ENCODE assay signal across 8 mouse cellular contexts in genomic region chr10:128888941-128889827, GRCm38 (mm10). TPM values are rescaled to one million over a fixed set of nuclear protein-coding genes. Genes with fewer than 3 reads are reported as not detected.
DNase-seq lines count a peak whose midpoint lies in the region; ATAC-seq and TF ChIP-seq lines count a peak whose summit lies in the region.

No protein-coding gene starts in this region.

- peak; percentile 56 for ATAC-seq in liver, embryonic 14.5 days (ENCODE audit: insufficient read depth)
- no peak for ATAC-seq in stomach, postnatal 0 days (ENCODE audit: low FRiP score, low TSS enrichment)
- no peak for ATAC-seq in activated CD4-positive, CD25-positive, alpha-beta regulatory T cell, adult 4 months

- peak overlapping the region; percentile 24 for H3K4me2 ChIP-seq in liver, embryonic 14.5 days (ENCODE audit: low read depth)
- H3K4me2 ChIP-seq in stomach, postnatal 0 days (replicated peaks; ENCODE audit: low read depth): peak overlapping the region; percentile 42

- no peak overlapping the region for H3K4me3 ChIP-seq in liver, embryonic 14.5 days (ENCODE audit: insufficient read depth in 1 of 2, low read depth in 2 of 2, low read length in 2 of 2)
- H3K4me3 ChIP-seq in stomach, postnatal 0 days (ENCODE audit: low read depth, low read length): peak overlapping the region; percentile 13; the same call in 1 of the 2 replicates

- 10% methylated on average over 7 of the region's 7 CpGs for WGBS in liver, embryonic 14.5 days (ENCODE audit: insufficient replicate concordance)
- WGBS in stomach, postnatal 0 days: 5% methylated on average over 5 of the region's 7 CpGs

- no peak for TF ChIP-seq CTCF in liver, embryonic 14.5 days (IDR thresholded peaks at IDR 0.05; ENCODE audit: low read depth)
- no peak for TF ChIP-seq CTCF in stomach, postnatal 0 days (IDR thresholded peaks at IDR 0.05; ENCODE audit: low read depth)

- H3K36me3 ChIP-seq in liver, embryonic 14.5 days (replicated peaks; ENCODE audit: control insufficient read depth, insufficient read depth, low read depth): no peaks in the 10 kb centered on the region
- H3K36me3 ChIP-seq in stomach, postnatal 0 days (ENCODE audit: control insufficient read depth, insufficient read depth, low read length): no peaks in the 10 kb centered on the region; the same call in 1 of the 2 replicates

- no peaks in the 10 kb centered on the region for H3K9me3 ChIP-seq in liver, embryonic 14.5 days (ENCODE audit: control insufficient read depth, low read length)
- H3K9me3 ChIP-seq in stomach, postnatal 0 days (ENCODE audit: control insufficient read depth, low read length): no peaks in the 10 kb centered on the region

- peaks cover 0 to 8% of the 10 kb centered on the region in 2 experiments; a peak in 3 of 4 replicates for H3K4me1 ChIP-seq in liver, embryonic 14.5 days (replicated peaks; ENCODE audit: control insufficient read depth in 2 of 2, insufficient read depth in 2 of 2, low read length in 1 of 2)
- H3K4me1 ChIP-seq in stomach, postnatal 0 days (replicated peaks; ENCODE audit: control insufficient read depth, insufficient read depth): 0 out of 2 replicates have a peak, but pooled peaks cover 3% of the 10 kb centered on the region

- peak; percentile 20 for DNase-seq in thymus, postnatal 4 days
- no peak for DNase-seq in thymus, postnatal 36 days
- DNase-seq in forelimb bud, embryonic 11.5 days (ENCODE audit: low read depth, low spot score): peak; percentile 92
- no peak for DNase-seq in liver, embryonic 14.5 days (ENCODE audit: low read depth in 3 of 3, low spot score in 3 of 3)
- DNase-seq in stomach, postnatal 0 days (ENCODE audit: low spot score): no peak
- no peak for DNase-seq in frontal cortex, postnatal 36 days (ENCODE audit: low spot score in 2 of 2)
- DNase-seq in gastrocnemius, postnatal 4 days (ENCODE audit: low spot score in 2 of 2): no peak

- no peak for TF ChIP-seq EP300 in liver, embryonic 14.5 days (IDR thresholded peaks at IDR 0.05; ENCODE audit: low read depth)
- TF ChIP-seq EP300 in stomach, postnatal 0 days (optimal IDR thresholded peaks at IDR 0.05): no peak

- no peak overlapping the region for H3K27ac ChIP-seq in liver, embryonic 14.5 days
- H3K27ac ChIP-seq in stomach, postnatal 0 days (replicated peaks): no peak overlapping the region

- no peak overlapping the region for H3K9ac ChIP-seq in liver, embryonic 14.5 days (replicated peaks)
- peak overlapping the region; percentile 35; the same call in 1 of the 2 replicates for H3K9ac ChIP-seq in stomach, postnatal 0 days (ENCODE audit: low read length)

- peaks cover 50% of the 10 kb centered on the region for H3K27me3 ChIP-seq in liver, embryonic 14.5 days (ENCODE audit: control insufficient read depth, insufficient read depth, low read length)
- H3K27me3 ChIP-seq in stomach, postnatal 0 days (ENCODE audit: control insufficient read depth, insufficient read depth, low read length): no peaks in the 10 kb centered on the region

RNA-seq across cellular contexts. Expression of gene Gdf11, which starts 2.3 kb away (rescaled TPM):
- polyA plus RNA-seq in liver, embryonic 14.5 days (2012; rRNA removed): 0.32 and 0.36 TPM in 2 replicates
- 0.16 and 0.23 TPM in 2 replicates for polyA plus RNA-seq in liver, embryonic 14.5 days (2014; fragmentation: Nextera tagmentation; extraction: Ambion mirVana)
- polyA plus RNA-seq in stomach, postnatal 0 days (2015; fragmentation: Nextera tagmentation; extraction: Ambion mirVana): 1.5 and 1.6 TPM in 2 replicates
- polyA plus RNA-seq in activated CD4-positive, CD25-positive, alpha-beta regulatory T cell, adult 4 months (2017; shearing (Covaris generic)): 1 to 10 TPM; 5.0 to 5.6 TPM
- total RNA-seq in gastrocnemius, postnatal 4 days (2021): 1 to 10 TPM; 7.5 to 8.3 TPM

RNA-seq across cellular contexts. Expression of gene Cd63, which starts 11.6 kb away (rescaled TPM):
- polyA plus RNA-seq in liver, embryonic 14.5 days (2012; rRNA removed): 22.5 and 29.6 TPM in 2 replicates
- polyA plus RNA-seq in liver, embryonic 14.5 days (2014; fragmentation: Nextera tagmentation; extraction: Ambion mirVana): 73.0 and 85.0 TPM in 2 replicates
- 760 and 773 TPM in 2 replicates for polyA plus RNA-seq in stomach, postnatal 0 days (2015; fragmentation: Nextera tagmentation; extraction: Ambion mirVana)
- polyA plus RNA-seq in activated CD4-positive, CD25-positive, alpha-beta regulatory T cell, adult 4 months (2017; shearing (Covaris generic)): under 1 TPM; 0.69 to 0.92 TPM
- total RNA-seq in gastrocnemius, postnatal 4 days (2021): 100 to 1,000 TPM; 311 to 352 TPM

RNA-seq across cellular contexts. Expression of gene Rdh5, which starts 33.5 kb away (rescaled TPM):
- polyA plus RNA-seq in liver, embryonic 14.5 days (2012; rRNA removed): 12.1 and 12.3 TPM in 2 replicates
- 13.6 and 15.8 TPM in 2 replicates for polyA plus RNA-seq in liver, embryonic 14.5 days (2014; fragmentation: Nextera tagmentation; extraction: Ambion mirVana)
- 8.1 and 9.5 TPM in 2 replicates for polyA plus RNA-seq in stomach, postnatal 0 days (2015; fragmentation: Nextera tagmentation; extraction: Ambion mirVana)
- 1 to 10 TPM; 5.7 to 8.9 TPM for polyA plus RNA-seq in activated CD4-positive, CD25-positive, alpha-beta regulatory T cell, adult 4 months (2017; shearing (Covaris generic))
- total RNA-seq in gastrocnemius, postnatal 4 days (2021): 10 to 100 TPM; 11.7 to 12.1 TPM

RNA-seq across cellular contexts. Expression of gene Bloc1s1, which starts 34.7 kb away (rescaled TPM):
- 67.2 and 95.9 TPM in 2 replicates for polyA plus RNA-seq in liver, embryonic 14.5 days (2012; rRNA removed)
- 99.2 and 99.8 TPM in 2 replicates for polyA plus RNA-seq in liver, embryonic 14.5 days (2014; fragmentation: Nextera tagmentation; extraction: Ambion mirVana)
- polyA plus RNA-seq in stomach, postnatal 0 days (2015; fragmentation: Nextera tagmentation; extraction: Ambion mirVana): 194 and 198 TPM in 2 replicates
- polyA plus RNA-seq in activated CD4-positive, CD25-positive, alpha-beta regulatory T cell, adult 4 months (2017; shearing (Covaris generic)): 100 to 1,000 TPM; 218 to 252 TPM
- 100 to 1,000 TPM; 218 to 231 TPM for total RNA-seq in gastrocnemius, postnatal 4 days (2021)

RNA-seq across cellular contexts. Expression of gene Itga7, which starts 44.4 kb away (rescaled TPM):
- polyA plus RNA-seq in liver, embryonic 14.5 days (2012; rRNA removed): 0.09 and 0.19 TPM in 2 replicates
- polyA plus RNA-seq in liver, embryonic 14.5 days (2014; fragmentation: Nextera tagmentation; extraction: Ambion mirVana): 0.04 and 0.15 TPM in 2 replicates
- polyA plus RNA-seq in stomach, postnatal 0 days (2015; fragmentation: Nextera tagmentation; extraction: Ambion mirVana): 8.5 and 8.7 TPM in 2 replicates
- polyA plus RNA-seq in activated CD4-positive, CD25-positive, alpha-beta regulatory T cell, adult 4 months (2017; shearing (Covaris generic)): 1 to 10 TPM; 2.9 to 6.1 TPM
- total RNA-seq in gastrocnemius, postnatal 4 days (2021): 100 to 1,000 TPM; 148 to 157 TPM

Comparison
In these comparisons a context has a peak if more than half of its experiments do, and no peak if none do; other contexts are left out.
1. DNase-seq: peak in thymus, postnatal 4 days (single experiment) and forelimb bud, embryonic 11.5 days (single experiment); none in thymus, postnatal 36 days (0 of 2), liver, embryonic 14.5 days (0 of 3), stomach, postnatal 0 days (single experiment), frontal cortex, postnatal 36 days (0 of 2) and gastrocnemius, postnatal 4 days (0 of 2).
2. RNA of gene Cd63, which starts 11.6 kb away (polyA plus RNA-seq): 760 to 773 TPM in stomach, postnatal 0 days and 22.5 to 85.0 TPM in liver, embryonic 14.5 days; 0.69 to 0.92 TPM in activated CD4-positive, CD25-positive, alpha-beta regulatory T cell, adult 4 months; every median in the first group is over 10 times any median in the second.